Mouse (Mus musculus) adrenal gland, adult 8-10 months (tissue): ENCODE data around the gene Ddias. TPM values are rescaled to one million over a fixed set of nuclear protein-coding genes. Genes with fewer than 3 reads are reported as not detected.

Experiments
- DNase-seq: peaks from one replicate; pipeline ENCODE4 v3.0.0; 2022
- total RNA-seq, 4 experiments: library from RNA; stranded (reverse); gene quantifications; 2 replicates each; pipeline ENCODE4 v1.2.4; 2022

Ddias gene
- total RNA-seq, 4 experiments from 2014 or later = 1.1 to 2.6 (median 1.5) TPM

GRCm38 (mm10) chr7:92848246-92848645 is 25.8 kb downstream of the Ddias start:
- peak; percentile 39 for DNase-seq

GRCm38 (mm10) chr7:92842254-92842653 is 31.8 kb downstream of the Ddias start:
- DNase-seq = no peak

DNA sequence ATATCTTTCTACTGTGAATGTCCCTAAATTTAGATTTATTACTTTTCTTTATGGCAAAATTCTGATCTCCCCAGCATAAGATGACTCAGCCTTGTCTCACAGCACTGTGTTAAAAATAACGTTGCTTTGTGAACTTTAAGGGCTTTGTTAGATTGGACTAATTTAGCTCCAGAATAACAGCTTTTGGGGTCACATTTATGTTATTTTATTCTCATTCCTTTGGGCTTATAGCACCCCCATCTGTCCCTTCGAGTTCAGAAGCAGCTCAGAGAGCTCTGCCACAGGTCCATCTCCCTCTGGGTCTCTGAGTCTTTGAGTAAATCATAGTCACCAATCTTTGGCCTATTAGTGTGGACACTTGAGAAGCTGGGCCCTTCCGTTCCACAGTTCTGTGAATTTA is 36.1 kb downstream of the Ddias start:
- no peak for DNase-seq

DNA sequence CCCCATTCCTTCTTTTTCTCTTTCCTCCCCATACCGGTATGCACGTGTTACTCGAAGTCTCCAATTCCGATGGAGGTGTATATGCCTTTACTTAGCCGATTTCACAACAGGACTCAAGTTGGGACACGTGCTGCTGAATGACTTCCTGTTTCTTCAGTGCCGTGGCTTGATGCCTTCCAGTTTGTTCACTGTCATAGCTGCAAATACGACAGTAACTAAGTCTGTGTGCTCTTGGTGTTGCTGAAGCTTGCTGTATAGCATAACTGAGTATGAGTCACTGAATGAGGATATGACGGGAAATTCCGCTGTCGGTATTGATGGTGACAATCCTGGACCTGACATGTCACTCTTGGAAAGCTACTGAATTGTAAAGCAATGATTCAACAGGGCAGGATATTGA is 36.8 kb downstream of the Ddias start:
- no peak for DNase-seq

DNA sequence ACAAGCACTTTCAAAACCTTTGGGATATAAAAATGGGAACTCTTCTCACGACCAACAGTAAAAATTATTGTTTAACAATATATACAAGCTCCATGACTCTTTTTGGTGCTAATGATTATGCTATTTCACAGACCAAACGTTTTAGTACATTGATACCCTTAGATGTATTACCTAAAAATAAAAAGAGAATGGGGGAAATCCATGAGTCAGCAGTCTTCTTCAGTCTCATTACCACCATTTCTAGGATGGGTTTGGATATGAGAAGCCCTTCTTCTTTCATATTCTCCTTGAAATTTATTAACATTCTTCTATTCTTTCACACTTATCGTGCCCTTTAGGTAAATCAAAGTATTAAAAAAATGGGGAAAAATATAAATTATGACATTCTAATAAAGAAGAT is 37.6 kb downstream of the Ddias start:
- DNase-seq = no peak

DNA sequence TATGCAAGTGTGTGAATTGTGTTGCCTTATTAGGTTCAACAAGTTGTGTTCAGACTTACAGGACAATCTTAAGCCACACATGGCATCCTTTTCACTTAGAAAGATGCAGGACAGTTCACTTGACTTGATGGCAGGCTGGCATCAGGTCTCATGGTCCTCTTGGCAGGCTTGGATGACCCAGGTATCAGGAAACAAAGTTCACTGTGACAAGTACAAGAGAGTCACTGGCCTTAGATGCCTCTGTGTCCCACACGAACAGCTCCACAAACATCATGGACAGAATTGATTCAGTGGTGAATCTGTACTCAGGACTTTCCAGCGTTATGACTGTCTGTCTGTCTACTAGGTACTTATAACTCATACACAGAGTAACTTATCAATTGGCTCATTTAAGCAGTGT is 39.7 kb downstream of the Ddias start:
- no peak for DNase-seq

DNA sequence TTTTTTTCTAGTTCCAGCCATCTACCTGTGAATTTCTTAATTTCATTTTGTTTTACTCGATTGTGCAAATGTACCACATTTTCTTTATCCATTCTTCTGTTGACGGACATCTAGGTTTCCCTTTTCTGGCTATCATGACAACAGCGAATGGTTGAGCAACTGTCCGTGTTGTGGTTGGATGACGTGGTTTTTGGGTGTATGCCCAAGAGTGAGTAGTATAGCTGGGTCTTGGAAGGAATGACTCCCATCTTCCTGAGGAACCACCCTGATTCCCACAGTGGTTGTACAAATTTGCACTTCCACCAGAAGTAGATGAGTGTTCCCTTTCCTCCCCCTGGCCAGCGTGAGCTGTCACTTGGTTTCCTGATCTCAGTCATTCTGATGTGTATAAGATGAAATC is 41.7 kb downstream of the Ddias start:
- DNase-seq = no peak

DNA sequence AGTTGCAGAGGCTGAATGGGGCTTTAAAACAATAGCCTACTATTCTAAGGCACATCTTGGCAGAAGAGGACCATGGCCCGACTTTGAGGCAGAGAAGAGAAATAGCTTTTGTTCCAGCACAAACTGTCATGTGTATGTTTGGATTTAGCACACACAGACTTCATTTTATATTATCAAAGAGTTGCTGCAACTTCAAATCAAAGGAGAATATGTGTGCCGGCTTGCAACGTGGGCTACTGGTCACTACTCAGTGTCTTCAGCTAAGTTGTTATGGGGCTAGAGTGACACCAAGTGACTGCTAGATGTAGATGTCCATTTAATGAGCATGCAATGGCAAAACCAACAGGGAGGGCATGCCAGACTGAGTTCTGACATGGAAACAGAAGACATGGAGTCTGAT is 46.1 kb downstream of the Ddias start:
- DNase-seq = no peak

- no peak for DNase-seq
These were observed 47.8 kb downstream of the Ddias start for GRCm38 (mm10) chr7:92826248-92826647.

DNA sequence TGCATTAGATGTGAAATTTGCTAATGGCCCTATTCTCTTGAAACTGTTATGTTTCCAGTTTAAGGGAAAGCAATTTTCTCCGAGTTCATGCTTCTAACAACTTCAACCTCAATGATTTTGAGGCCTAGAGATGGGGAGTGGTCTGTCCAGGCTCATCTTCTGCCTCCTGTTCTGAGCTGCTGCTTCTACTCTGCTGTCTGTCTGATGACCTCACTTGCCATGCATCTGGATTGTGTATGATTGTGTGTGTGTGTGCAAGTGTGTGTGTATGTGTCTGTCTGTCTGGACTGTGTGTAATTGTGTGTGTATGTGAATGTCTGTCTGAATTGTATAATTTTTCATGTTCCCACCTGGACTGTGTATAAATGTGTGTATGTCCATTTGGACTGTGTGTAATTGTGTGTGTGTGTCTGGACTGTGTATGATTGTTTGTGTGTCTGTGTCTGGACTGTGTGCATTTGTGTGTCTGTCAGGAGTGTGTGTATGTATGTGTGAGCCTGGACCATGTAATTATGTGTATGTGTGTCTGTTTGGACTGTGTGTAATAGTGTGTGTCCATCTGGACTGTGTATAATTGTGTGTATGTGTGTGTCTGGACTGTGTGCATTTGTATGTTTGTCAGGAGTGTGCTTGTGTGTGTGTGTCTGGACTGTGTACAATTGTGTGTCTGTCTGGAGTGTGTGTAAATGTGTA is 51.5 kb downstream of the Ddias start:
- no peak for DNase-seq

GRCm38 (mm10) chr7:92821871-92822270 is 52.2 kb downstream of the Ddias start:
- no peak for DNase-seq

GRCm38 (mm10) chr7:92820941-92821465 is 53.0 kb downstream of the Ddias start:
- no peak for DNase-seq

DNA sequence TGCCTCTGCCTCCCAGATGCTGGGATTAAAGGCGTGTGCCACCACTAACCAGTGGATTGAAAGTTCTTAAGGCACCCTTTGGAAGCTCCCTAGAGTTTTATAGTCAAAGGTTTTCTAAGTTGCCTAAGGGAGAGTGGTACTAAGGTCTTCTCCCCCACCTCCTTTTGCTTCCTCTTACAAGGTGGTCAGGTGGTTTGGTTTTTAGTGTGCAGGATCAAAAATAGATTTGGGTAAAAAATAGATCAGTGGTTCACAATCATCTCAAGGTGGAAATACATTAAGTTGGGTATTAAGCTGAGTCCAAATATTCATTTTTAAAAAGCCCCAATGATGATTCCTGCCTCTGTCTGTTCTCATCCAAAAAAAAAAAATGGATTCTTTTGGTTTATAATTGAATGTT is 53.6 kb downstream of the Ddias start:
- no peak for DNase-seq

- no peak for DNase-seq
These were observed 54.4 kb downstream of the Ddias start for GRCm38 (mm10) chr7:92819656-92820055.

DNA sequence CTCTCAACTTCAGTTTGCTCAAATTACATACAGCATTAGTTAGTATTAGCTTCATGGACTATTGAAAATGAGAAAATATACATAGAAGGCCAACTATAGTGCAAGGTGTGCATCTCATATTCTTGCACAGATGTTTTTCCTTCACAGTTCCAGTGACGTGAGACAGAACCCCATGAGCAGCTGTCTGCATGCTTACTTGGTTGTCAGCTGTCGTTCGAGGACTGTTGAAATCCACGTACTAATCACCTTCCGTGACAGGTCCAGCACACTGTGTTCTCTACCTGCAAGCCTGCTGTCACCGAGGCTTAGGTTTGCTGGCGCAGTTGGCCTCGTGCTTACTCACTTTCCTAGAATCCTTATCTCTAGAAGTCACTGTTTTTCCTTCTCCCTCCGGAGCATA is 56.2 kb downstream of the Ddias start:
- no peak for DNase-seq

DNA sequence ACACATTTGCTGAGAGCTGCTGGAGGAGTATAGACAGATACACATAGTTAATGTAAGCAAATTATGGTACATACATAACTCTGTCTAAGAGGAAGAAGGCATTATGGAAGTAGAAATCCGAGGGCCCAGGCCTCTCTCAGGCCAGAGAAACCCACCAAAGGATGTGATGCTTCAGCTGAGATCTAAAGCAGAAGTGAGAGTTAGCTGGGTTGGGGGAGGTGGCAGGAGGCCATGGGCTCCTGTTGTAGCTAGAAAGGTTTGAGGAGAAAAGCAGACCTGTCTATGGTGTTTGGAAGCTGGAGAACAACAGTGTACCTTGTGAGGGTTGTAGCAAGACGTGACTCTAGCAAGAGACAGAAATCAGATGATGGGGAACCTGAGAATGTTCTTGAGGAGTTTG is 56.8 kb downstream of the Ddias start:
- DNase-seq = no peak

- DNase-seq = no peak
These were observed 62.3 kb downstream of the Ddias start for GRCm38 (mm10) chr7:92811667-92812279.

Other genes starting within 250 kb of the Ddias start
- gene Ankrd42, start 237.1 kb downstream of the Ddias start, total RNA-seq = 10 to 100 TPM in 2 of 4 experiments, 1 to 10 TPM in 2; 8.5 to 12.1 (median 10.2) TPM
- gene Pcf11, start 204.3 kb downstream of the Ddias start, total RNA-seq = 10 to 100 TPM; 43.2 to 69.3 (median 64.3) TPM
- 1 to 10 TPM; 4.6 to 8.5 (median 6.4) TPM for gene Rab30, start 132.6 kb downstream of the Ddias start, total RNA-seq
- gene Prcp, start 223 bp upstream of the Ddias start, total RNA-seq = 10 to 100 TPM; 11.0 to 20.7 (median 14.5) TPM
- gene Fam181b, start 205.6 kb upstream of the Ddias start, total RNA-seq = 1 to 10 TPM; 2.6 to 9.5 (median 6.3) TPM